Mouse (Mus musculus) testis, postnatal 10 days (tissue): ENCODE data around the gene Rnf121.
A peak's percentile ranks its signal among the peaks of the same experiment; 100 is the strongest.
"Not testable (repeated sequence)": the region's sequence is repeated elsewhere in the genome, so short reads cannot be mapped to it uniquely, and the experiment has no call there.

ENCODE experiments used
- DNase-seq: peaks from one replicate; pipeline ENCODE4 v3.0.0; 2021; ENCODE audit warnings: low spot score

Rnf121 gene

DNA sequence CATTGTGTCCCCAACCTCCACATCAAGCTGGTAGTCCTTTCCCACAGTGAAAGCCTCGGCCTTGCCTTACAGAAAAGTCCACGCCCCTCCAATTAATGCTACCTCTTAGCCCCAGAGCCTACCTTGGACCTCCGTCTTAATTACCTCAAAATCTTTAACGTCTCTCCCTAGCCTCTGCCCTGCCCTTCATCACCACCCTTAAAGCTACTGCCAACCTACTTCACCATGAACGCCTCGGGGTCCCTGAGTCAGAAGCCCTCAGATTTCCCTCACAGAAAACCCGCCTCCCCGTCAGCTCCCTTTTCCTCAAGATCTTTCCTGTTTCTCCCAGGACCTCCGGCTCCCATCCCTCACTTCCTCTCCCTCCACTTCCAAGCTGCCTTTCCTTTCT lies 619 bp downstream of the Rnf121 start:
- DNase-seq: no peak

DNA sequence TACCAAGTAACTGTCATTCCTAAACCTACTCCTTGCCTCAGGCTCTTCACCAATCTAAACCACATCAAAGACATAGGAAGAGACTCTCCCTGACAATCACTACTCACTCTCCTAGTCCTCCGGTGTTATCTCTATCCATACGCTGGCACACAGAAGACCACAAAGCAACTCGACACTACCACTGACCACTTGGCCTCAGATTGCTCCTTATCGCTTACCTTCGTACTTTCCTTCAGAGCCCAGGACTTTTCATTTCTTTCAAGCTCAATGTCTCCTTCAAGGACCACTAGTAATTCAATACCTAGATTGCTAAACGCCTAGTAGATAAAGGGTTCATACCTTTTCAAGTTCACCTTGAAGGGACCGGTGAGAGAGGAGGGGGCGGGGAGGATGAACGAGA lies 1.4 kb downstream of the Rnf121 start:
- DNase-seq: no peak

DNA sequence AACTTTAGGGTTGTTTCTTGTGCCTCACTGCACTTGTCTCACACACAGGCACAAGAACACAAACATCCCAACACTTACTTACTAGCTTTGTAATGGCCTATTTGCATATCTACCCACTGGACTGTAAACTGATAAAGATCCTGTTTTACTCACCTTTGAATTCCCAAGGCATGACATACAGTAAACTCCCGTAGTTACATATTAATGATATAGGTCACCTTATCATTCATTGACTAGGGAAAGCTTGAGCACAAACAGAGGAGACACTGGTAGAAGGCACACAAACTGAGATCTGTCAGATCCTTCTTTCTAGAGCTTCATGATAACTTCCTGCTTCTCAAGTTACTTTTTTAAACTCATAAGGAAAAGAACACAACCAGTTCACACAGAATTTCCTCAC lies 3.1 kb downstream of the Rnf121 start:
- no peak for DNase-seq

DNA sequence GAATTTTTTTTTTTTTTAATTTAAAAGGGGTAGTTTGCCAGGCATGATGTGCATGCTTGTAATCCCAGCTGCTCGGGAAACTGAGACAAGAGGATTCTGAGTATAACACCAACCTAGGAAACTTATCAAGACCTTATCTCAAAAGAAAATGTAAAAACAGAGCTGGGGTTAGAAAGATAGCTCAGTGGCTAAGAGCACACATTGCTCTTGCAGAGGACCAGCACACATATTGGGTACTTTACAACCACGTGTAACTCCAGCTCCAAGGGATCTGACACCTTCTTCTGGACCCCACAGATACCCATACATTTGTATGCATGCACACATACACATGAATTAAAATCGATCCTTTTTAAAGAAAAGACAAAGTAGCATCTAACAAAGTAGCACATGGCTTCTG lies 3.9 kb downstream of the Rnf121 start:
- DNase-seq: no peak

DNA sequence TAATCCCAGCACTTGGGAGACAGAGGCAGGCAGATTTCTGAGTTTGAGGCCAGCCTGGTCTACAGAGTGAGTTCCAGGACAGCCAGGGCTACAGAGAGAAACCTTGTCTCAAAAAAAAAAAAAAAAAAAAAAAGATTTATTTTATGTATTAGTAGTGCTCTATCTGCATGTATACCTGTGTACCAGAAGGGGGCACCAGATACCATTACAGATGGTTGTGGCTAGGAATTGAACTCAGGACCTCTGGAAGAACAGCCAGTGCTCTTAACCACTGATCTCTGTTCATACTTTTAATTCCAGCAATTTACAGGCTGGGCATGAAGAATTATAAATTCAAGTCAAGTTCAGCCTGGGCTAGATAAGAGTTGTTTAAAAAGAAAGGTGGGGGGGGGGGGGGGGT lies 16.7 kb downstream of the Rnf121 start:
- not testable (repeated sequence) for DNase-seq

DNA sequence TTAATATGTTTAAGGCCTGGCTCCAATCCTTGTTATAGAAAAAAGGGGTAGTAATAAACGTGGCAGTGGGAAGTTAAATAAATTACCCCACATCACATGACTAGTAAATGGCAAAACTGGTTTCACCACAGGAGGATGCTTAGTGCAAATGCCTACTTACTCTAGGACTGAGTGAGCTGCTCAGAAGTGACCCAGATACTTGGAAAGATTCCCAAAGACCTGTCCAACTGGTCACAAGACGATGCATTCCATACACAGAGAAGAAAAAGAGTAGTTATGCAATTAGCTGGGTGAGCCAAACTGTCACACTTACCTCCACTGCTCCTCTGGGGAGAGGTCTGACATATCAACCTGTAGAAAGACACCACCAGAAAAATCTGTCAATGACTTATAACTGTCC lies 23.0 kb downstream of the Rnf121 start:
- DNase-seq: no peak

DNA sequence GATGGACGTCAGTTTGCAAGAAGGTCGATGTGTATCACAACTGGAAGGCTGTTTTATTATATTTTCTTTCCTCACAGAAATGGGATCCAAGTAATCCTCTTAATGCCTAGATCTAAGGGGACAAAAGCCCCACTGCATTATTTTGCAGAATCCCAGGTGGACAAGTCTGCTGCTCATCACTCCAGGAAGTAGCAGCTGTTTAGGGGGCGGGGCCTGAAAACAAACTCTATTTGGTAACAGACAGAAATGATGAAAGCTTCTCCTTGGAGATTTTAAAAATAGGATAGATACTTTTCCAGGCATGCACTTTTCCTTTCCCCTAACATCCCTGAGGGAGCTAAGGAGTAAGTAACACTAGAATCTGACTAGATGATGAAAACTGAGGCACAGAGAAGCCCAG lies 28.0 kb downstream of the Rnf121 start:
- no peak for DNase-seq

DNA sequence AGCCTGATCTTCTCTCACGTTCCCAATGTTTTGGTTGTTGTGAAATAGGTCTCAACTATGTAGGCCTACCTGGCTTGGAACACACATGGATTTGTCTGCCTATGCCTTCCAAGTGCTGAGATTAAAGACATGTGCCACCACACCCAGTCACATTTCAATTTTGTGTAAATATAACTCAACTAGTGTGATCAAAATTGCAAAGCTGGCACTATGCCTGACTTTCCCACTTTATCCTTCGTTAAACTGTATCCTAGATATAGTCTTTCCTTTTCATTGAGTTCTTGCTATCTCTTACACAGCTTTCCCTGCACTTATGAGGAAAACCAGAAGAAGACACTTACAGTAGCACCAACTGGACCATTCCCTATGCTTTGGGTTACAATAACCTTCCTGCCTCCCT lies 29.7 kb downstream of the Rnf121 start:
- no peak for DNase-seq

DNA sequence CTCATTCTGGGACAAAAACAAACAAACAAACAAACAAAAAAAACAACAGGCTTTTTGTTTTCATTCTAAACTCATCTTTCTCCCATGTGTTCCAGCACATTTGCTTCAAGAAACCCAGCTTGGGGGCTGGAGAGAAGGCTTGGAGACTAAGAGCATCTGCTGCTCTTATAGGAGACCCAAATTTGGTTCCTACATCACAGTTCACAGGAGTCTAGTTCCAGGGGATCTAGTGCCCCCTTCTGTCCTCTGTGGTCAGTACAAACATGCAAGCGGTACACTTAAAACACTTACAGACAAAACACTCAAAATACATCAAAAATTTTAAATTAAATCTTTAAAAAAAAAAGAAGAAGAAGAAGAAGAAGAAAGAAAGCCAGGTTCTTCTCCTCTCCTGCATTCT lies 30.4 kb downstream of the Rnf121 start:
- no peak for DNase-seq

DNA sequence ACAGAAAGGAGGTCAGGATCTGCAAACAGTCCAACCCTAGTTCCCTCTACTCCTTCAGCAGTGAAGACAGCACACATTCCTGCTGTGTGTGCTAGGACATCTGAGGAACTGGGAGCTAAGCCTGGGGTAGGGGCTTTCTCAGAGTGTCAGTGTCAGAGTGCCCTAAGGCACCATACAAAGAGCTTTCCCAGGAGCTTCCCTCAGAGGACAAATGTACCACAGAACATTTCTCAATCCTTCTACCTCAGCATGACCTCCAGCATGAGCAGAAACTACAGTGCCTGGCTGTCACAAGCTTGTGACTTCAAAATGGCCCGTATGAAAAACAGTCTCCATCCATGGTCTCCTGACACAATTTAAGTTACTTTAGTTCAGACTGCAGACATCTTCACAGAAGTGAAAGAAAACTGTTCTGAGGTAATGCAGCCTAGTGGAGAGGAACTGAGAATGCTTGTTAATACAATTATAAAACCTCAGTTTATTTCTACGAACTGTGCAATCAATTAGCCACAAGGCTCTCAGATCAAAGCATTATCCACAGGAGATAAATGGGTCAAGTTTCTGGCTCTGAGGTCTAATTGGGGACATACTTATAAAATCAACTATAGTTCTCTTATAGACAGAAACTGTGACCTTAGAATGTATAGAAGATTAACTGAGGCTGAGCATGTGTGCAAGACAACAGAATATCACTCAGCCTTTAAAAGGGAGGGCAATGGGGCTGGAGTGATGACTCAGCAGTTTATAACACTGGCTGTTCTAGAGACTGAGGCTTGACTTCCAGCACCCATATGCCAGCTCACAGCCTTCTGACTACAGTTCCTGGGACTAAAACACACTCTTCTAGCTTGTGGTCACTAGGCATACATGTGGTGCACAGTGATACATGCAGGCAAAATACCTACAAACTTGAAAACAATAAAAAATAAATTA lies 39.8 kb downstream of the Rnf121 start:
- DNase-seq: no peak

DNA sequence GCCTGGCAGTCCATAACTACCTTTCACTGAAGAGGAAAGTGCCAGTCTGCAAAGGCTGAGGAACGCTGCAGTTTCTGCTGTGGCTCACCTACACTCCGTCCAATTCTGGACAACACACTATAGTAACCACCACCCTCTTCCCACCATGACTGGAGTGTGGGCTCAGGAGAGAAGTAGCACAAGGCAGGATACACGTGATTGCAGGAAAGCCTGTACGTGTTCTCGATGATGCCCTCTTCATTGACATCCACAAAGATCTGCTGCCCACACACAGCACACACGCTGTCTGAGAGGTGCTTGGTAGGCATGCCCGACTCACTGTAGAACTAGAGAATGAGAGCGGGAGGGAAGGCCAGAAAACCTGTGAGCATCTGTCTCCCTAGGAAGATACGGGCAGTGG lies 41.4 kb downstream of the Rnf121 start:
- DNase-seq: no peak

DNA sequence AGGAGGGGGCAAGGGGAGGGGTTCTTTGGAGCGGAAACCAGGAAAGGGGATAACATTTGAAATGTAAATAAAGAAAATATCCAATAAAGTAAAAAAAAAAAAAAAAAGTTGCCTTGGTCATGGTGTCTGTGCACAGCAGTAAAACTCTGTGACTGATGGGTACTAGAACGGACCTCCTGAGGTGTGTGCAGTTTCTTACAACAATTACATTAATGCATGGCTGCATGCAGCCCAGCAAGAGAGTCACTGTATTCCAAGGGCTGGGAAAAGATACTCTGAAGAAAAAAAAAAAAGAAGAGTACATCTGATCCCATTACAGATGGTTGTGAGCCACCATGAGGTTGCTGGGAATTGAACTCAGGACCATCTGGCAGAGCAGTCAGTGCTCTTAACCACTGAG lies 44.3 kb downstream of the Rnf121 start:
- DNase-seq: not testable (repeated sequence)

DNA sequence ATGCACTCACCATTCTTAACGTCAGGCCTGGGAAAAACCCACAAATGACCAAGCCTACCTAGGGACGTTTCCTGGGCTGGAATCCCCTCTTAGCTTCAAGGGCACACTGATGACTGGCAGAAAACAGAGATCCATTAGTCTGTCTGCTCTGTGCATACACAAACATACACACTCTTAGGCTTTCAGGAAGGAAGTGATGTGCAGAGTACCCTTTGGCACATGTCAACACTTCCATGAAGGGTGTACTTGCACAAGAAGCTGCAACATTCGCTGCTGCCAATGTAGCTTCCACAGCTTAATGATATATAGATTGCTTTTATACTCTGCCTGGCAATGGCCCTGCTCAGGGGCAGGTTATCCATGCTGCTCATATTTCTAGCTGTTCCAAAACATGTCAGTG lies 45.9 kb downstream of the Rnf121 start:
- DNase-seq: no peak

DNA sequence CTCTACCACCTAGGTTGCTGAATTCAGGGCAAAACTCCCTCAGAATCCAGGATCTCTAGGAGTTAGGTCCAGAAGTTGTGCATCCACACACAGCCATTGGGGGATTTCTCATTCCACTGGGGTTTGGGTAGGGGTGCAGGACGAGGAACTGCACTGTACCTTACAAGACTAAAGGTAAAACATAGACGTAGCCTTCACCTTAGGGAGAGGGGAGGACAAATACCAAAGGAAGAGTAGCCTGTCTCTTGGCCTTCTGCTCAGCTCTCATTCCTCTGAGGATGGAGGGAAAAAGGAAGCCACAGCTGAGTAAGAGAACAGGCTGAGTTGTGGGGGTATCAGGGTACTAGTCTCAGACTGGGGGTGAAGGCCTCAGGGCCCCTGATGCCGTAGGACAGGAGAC lies 46.7 kb downstream of the Rnf121 start, which contains the start of gene Il18bp:
Gene Il18bp (minus strand): TSS at position 101 of the 400 bp plus-strand sequence.
- no peak for DNase-seq

DNA sequence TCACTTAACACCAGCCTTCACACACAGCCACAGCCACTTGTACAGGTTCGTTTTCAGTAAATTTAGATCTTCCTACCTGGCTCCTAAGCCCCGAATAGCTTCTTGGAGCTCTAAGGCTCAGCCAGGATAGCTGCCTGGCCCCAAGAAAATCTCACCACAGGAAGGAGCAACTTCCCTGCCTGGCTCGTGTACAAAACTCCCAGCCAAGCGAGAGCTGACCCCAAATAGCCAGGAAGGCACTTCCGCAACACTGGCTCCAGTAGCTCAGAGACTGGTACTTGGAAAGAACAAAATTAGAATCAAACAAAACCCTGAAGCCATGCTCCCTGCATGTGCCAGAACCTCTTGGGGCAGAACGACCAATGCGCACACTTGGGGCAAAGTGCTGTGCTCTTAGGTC lies 47.2 kb downstream of the Rnf121 start:
- DNase-seq: no peak

DNA sequence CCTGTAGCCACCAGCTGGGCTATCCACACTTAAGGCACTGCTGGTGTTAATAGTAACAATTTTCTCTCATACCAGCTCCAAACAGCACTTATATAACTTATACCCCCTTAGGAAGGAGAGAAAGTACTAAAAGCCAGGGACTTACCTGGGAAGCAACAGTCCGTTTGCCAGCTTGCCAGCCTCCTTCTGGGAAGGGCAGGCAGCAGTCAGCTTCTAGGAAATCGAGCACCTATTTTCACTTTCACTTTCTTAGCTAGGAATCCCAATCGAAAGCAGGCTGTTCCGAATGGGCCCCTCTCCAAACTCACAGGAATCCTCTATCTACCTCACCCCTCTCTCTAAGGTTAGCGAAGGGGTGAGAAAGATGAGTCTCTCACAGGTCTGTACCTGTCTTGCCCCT lies 47.8 kb downstream of the Rnf121 start:
- DNase-seq: no peak

DNA sequence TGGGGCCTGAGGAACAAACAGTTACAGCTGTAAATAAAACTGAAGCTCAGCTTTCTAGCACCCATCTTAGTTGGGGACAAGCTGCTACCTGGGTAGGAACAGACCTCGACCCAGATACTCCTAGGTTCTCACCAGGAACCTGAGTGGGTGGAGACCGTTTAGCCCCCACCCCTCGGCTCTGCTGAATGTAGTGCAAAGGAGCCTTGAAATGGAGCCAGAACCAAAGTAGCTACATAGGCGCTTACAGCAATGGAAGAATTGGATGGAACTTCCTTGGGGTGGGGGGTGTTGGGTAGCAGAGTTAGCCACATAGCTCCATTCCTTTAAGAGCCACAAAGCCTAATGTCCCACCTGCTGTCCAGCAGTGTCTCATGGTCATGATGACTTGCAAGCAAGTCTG lies 48.3 kb downstream of the Rnf121 start:
- no peak for DNase-seq

DNA sequence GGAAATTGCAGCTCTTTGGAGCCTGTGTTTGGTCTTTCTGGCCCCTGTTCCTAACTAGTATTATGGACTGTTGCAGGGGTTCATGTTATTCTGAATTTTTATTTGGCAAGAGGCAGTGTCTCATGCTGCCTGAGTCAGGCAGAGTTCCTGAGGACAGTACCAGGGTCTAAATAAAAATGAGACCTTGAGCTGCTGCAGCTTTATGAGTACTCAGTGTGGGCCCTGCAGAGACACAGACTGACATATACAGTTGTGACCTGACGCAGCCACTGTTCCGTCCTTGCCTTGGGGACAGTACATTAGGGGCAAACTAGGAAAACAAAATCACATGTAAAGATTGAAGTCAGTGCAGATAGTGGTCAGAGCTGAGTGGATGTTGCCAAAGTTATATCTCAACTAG lies 50.3 kb downstream of the Rnf121 start:
- DNase-seq: no peak

DNA sequence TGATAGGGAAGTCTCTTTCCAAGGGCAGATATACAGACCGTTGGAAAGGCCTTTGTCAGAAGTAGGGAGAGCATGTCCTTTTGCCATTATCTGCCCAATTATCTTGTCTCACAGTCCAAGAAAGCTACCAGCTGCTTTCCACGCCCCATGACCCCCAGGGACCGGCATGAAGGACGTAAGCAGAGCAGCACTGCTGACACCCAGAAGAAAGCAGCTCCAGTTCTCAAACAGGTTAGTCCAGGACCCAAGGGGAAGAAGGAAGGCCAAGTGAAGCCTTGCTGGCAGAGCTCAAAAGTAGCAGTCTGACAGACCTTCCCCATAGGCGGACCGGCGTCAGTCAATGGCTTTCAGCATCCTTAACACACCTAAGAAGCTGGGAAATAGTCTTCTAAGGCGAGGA lies 51.9 kb downstream of the Rnf121 start:
- DNase-seq: no peak

DNA sequence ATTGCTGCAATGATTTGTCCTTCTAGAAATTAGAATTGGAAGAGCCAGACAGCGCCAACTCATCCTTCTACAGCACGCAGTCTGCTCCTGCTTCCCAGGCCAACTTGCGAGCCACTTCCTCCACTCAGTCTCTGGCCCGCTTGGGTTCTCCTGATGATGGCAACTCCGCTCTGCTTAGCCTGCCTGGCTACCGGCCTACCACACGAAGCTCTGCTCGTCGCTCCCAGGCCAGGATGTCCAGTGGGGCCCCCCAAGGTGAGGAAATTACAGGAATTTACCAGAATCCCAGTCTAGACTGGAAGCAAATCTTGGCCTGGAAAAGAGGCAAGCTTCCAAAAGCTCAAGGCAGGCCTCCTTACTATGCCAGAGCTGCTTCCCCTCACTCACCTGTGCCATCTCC lies 53.4 kb downstream of the Rnf121 start:
- DNase-seq: no peak

DNA sequence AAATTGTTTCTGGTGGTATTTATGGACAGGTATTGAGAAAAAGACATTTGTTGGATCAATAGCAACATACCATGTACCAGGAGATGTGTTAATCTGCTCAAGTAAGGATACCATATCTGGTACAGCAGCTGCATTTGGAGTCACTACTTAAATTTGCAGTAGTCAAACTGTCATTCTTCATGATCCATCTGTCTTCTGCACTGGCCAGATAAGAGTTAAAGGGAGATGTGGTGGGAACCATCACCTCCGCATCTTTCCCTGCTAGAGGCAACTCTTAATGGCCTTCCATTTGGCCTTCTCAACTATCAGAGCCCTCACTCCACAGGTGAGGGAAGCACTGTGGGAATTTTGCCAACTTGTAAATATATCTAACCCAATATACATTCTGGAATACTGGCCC lies 58.7 kb downstream of the Rnf121 start:
- no peak for DNase-seq

DNA sequence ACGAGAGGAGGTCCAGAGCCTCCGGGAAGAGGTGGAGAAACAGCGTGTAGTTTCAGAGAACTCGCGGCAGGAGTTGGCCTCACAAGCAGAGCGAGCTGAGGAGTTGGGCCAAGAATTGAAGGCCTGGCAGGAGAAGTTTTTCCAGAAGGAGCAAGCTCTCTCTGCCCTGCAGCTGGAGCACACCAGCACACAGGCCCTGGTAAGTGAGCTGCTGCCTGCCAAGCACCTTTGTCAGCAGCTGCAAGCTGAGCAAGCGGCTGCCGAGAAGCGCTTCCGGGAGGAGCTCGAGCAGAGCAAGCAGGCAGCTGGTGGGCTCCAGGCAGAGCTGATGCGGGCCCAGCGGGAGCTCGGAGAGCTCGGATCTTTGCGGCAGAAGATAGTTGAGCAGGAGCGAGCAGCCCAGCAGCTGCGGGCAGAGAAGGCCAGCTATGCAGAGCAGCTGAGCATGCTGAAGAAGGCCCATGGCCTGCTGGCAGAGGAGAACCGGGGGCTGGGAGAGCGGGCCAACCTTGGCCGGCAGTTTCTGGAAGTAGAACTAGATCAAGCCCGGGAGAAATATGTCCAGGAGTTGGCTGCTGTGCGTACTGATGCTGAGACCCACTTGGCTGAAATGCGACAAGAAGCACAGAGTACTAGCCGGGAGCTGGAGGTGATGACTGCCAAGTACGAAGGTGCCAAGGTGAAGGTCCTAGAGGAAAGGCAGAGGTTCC lies 64.2 kb downstream of the Rnf121 start:
- DNase-seq: peak; percentile 60

DNA sequence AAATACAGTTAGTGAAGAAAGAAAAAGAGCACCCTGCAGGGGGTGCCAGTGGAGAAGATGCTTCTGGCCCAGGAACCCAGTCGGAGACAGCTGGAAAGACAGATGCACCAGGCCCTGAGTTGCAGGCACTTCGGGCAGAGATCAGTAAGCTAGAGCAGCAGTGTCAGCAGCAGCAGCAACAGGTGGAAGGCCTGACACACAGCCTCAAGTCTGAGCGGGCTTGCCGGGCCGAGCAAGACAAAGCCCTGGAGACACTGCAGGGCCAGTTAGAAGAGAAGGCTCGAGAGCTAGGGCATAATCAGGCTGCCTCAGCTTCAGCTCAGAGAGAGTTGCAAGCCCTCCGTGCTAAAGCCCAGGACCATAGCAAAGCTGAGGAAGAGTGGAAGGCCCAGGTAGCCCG lies 65.0 kb downstream of the Rnf121 start:
- DNase-seq: no peak
